Mouse (Mus musculus) bone marrow macrophage, adult 2 months (primary cell): ENCODE measurements at regions not wholly inside any gene's neighbourhood (a gene's known extent, or its start where the extent isn't known, plus 50 kb on each side); places are given as distances from the start of the nearest gene placed in this dataset.

ENCODE experiments used
- CTCF ChIP-seq: IDR thresholded peaks from 2 replicates; pipeline ENCODE4 v1.5.1; 2012; ENCODE audit warnings: low read depth, mild to moderate bottlenecking, low read length, moderate library complexity
- POLR2A ChIP-seq: IDR thresholded peaks from 2 replicates; pipeline ENCODE4 v1.6.1; 2012; ENCODE audit warnings: mild to moderate bottlenecking, low read depth, low read length, borderline replicate concordance

- TF ChIP-seq POLR2A = no peak
- TF ChIP-seq CTCF = no peak
Measured at GRCm38 (mm10) chr11:48502011-48502806, 297.9 kb upstream of the Rack1 start.
